Mouse (Mus musculus) megakaryocyte, embryonic 14.5 days (primary cell): ENCODE results near the gene Dscaml1. TPM values are rescaled to one million over a fixed set of nuclear protein-coding genes. Genes with fewer than 3 reads are reported as not detected.

Experiments
- H3K27me3 ChIP-seq: replicated peaks from 2 replicates; pipeline ENCODE3; 2012; ENCODE audit warnings: inconsistent platforms
- H3K36me3 ChIP-seq: replicated peaks from 2 replicates; pipeline ENCODE3; 2012; ENCODE audit warnings: low read length, inconsistent platforms, mixed read lengths
- H3K4me1 ChIP-seq: 2 replicates; pipeline ENCODE4 v1.6.1; 2012; ENCODE audit warnings: inconsistent platforms
- H3K4me3 ChIP-seq: replicated peaks from 2 replicates; pipeline ENCODE3; 2012; ENCODE audit warnings: moderate library complexity, mild to moderate bottlenecking, inconsistent platforms
- H3K9me3 ChIP-seq: 2 replicates; pipeline ENCODE4 v1.6.1; 2012; ENCODE audit warnings: inconsistent platforms
- FLI1 ChIP-seq: IDR thresholded peaks from 2 replicates; pipeline ENCODE4 v1.6.1; 2012; ENCODE audit warnings: low read length, inconsistent platforms, mixed read lengths
- GATA1 ChIP-seq: IDR thresholded peaks from 3 replicates; pipeline ENCODE4 v1.6.1; 2012; ENCODE audit warnings: mixed read lengths, low read length, inconsistent platforms, borderline replicate concordance
- polyA plus RNA-seq: library from polyadenylated mRNA; stranded (reverse); fragments of >175 nt; gene quantifications from 2 replicates; pipeline ENCODE4 v1.2.3, GENCODE M21; 2012; ENCODE audit warnings: low replicate concordance; ENCODE audit not compliant: insufficient read depth

Gene Dscaml1
- polyA plus RNA-seq, 1 experiment, result not detected

- H3K36me3 ChIP-seq, result no peaks in the 10 kb centered on the region
- no peak overlapping the region for H3K4me3 ChIP-seq
- no peaks in the 10 kb centered on the region for H3K4me1 ChIP-seq
- peaks cover 67% of the 10 kb centered on the region for H3K27me3 ChIP-seq
- no peaks in the 10 kb centered on the region for H3K9me3 ChIP-seq
- no peak for TF ChIP-seq GATA1
- no peak for TF ChIP-seq FLI1
These were observed 44.5 kb downstream of the Dscaml1 start for GRCm38 (mm10) chr9:45470746-45471471.

- Histone ChIP-seq H3K27me3 (peaks cover 70% of the 10 kb centered on the region), H3K9me3 (no peaks in the 10 kb centered on the region), H3K36me3 (no peaks in the 10 kb centered on the region), H3K4me1 (no peaks in the 10 kb centered on the region), H3K4me3 (no peak overlapping the region)
- TF ChIP-seq GATA1 (no peak), FLI1 (no peak)
These were observed 45.3 kb downstream of the Dscaml1 start for GRCm38 (mm10) chr9:45471691-45472090.

- TF ChIP-seq GATA1 (no peak), FLI1 (no peak)
- no peaks in the 10 kb centered on the region for H3K36me3 ChIP-seq
- no peaks in the 10 kb centered on the region for H3K9me3 ChIP-seq
These were observed 48.4 kb downstream of the Dscaml1 start for GRCm38 (mm10) chr9:45474874-45475273.

GRCm38 (mm10) chr9:45480936-45481335, 54.5 kb downstream of the Dscaml1 start:
- no peaks in the 10 kb centered on the region for H3K4me1 ChIP-seq
- no peaks in the 10 kb centered on the region for H3K9me3 ChIP-seq
- no peaks in the 10 kb centered on the region for H3K36me3 ChIP-seq
- H3K27me3 ChIP-seq, result peaks cover 66% of the 10 kb centered on the region
- H3K4me3 ChIP-seq, result no peak overlapping the region
- TF ChIP-seq FLI1 (no peak), GATA1 (no peak)

More at GRCm38 (mm10) chr9:45474874-45475273, 48.4 kb downstream of the Dscaml1 start:
- no peak overlapping the region for H3K4me3 ChIP-seq
- H3K27me3 ChIP-seq, result peaks cover 62% of the 10 kb centered on the region
- no peaks in the 10 kb centered on the region for H3K4me1 ChIP-seq

- Histone ChIP-seq H3K9me3 (no peaks in the 10 kb centered on the region), H3K4me1 (no peaks in the 10 kb centered on the region), H3K27me3 (peaks cover 54% of the 10 kb centered on the region), H3K4me3 (no peak overlapping the region), H3K36me3 (no peaks in the 10 kb centered on the region)
- TF ChIP-seq FLI1, result no peak
- no peak for TF ChIP-seq GATA1
These were observed 60.2 kb downstream of the Dscaml1 start for GRCm38 (mm10) chr9:45486665-45487074.

- H3K36me3 ChIP-seq, result no peaks in the 10 kb centered on the region
- peaks cover 50% of the 10 kb centered on the region for H3K27me3 ChIP-seq
- H3K4me3 ChIP-seq, result no peak overlapping the region
- no peaks in the 10 kb centered on the region for H3K9me3 ChIP-seq
- TF ChIP-seq FLI1, result no peak
- no peak for TF ChIP-seq GATA1
- no peaks in the 10 kb centered on the region for H3K4me1 ChIP-seq
These were observed 60.9 kb downstream of the Dscaml1 start for GRCm38 (mm10) chr9:45487179-45487801.

GRCm38 (mm10) chr9:45490899-45491298, 64.5 kb downstream of the Dscaml1 start:
- H3K4me1 ChIP-seq, result no peaks in the 10 kb centered on the region

GRCm38 (mm10) chr9:45494889-45495288, 68.5 kb downstream of the Dscaml1 start:
- Histone ChIP-seq H3K4me1 (0 out of 2 replicates have a peak, but pooled peaks cover 4% of the 10 kb centered on the region), H3K4me3 (no peak overlapping the region), H3K9me3 (no peaks in the 10 kb centered on the region), H3K27me3 (peaks cover 56% of the 10 kb centered on the region), H3K36me3 (no peaks in the 10 kb centered on the region)
- TF ChIP-seq FLI1, result no peak
- no peak for TF ChIP-seq GATA1

More at GRCm38 (mm10) chr9:45490899-45491298, 64.5 kb downstream of the Dscaml1 start:
- H3K27me3 ChIP-seq, result peaks cover 43% of the 10 kb centered on the region
- no peak overlapping the region for H3K4me3 ChIP-seq
- H3K9me3 ChIP-seq, result no peaks in the 10 kb centered on the region
- no peaks in the 10 kb centered on the region for H3K36me3 ChIP-seq
- TF ChIP-seq GATA1 (no peak), FLI1 (no peak)

- Histone ChIP-seq H3K4me3 (no peak overlapping the region), H3K9me3 (no peaks in the 10 kb centered on the region), H3K27me3 (peaks cover 67% of the 10 kb centered on the region), H3K36me3 (no peaks in the 10 kb centered on the region), H3K4me1 (0 out of 2 replicates have a peak, but pooled peaks cover 4% of the 10 kb centered on the region)
- TF ChIP-seq GATA1, result no peak
- no peak for TF ChIP-seq FLI1
These were observed 69.9 kb downstream of the Dscaml1 start for GRCm38 (mm10) chr9:45496340-45496739.

- no peaks in the 10 kb centered on the region for H3K36me3 ChIP-seq
- 0 out of 2 replicates have a peak, but pooled peaks cover 4% of the 10 kb centered on the region for H3K4me1 ChIP-seq
- H3K4me3 ChIP-seq, result no peak overlapping the region
- H3K9me3 ChIP-seq, result no peaks in the 10 kb centered on the region
- peaks cover 73% of the 10 kb centered on the region for H3K27me3 ChIP-seq
- no peak for TF ChIP-seq FLI1
- no peak for TF ChIP-seq GATA1
These were observed 70.5 kb downstream of the Dscaml1 start for GRCm38 (mm10) chr9:45496944-45497343.
